Mouse (Mus musculus): ENCODE results near the gene Adamts10. TPM values are rescaled to one million over a fixed set of nuclear protein-coding genes. Genes with fewer than 3 reads are reported as not detected.

Gene Adamts10
- polyA plus RNA-seq, 1 experiment from 2014 or later, result 55.4 TPM

GRCm38 (mm10) chr17:33549212-33549611, 25.2 kb downstream of the Adamts10 start:
- Histone ChIP-seq H3K27me3 (replicated peaks; ENCODE audit: control insufficient read depth, insufficient read depth, low read length) (no peaks in the 10 kb centered on the region), H3K36me3 (ENCODE audit: control insufficient read depth, insufficient read depth, low read length) (peaks cover 10% of the 10 kb centered on the region), H3K4me3 (ENCODE audit: low read length) (no peak overlapping the region), H3K4me2 (ENCODE audit: low read length) (no peak overlapping the region), H3K9me3 (ENCODE audit: control insufficient read depth, low read length) (no peaks in the 10 kb centered on the region), H3K4me1 (ENCODE audit: control insufficient read depth, insufficient read depth, low read depth, low read length) (no peaks in the 10 kb centered on the region), H3K9ac (ENCODE audit: low read depth, low read length) (no peak overlapping the region), H3K27ac (ENCODE audit: low read depth, low read length) (no peak overlapping the region)
- no peak for ATAC-seq
- 96% methylated on average over 6 of the region's 6 CpGs for WGBS

- no peaks in the 10 kb centered on the region for H3K27me3 ChIP-seq (replicated peaks; ENCODE audit: control insufficient read depth, insufficient read depth, low read length)
- no peak overlapping the region for H3K27ac ChIP-seq (ENCODE audit: low read depth, low read length)
- ATAC-seq, result no peak
- H3K9me3 ChIP-seq (ENCODE audit: control insufficient read depth, low read length), result no peaks in the 10 kb centered on the region
- no peak overlapping the region for H3K4me3 ChIP-seq (ENCODE audit: low read length)
- H3K4me2 ChIP-seq (ENCODE audit: low read length), result no peak overlapping the region
- WGBS, result 80% methylated on average over 10 of the region's 10 CpGs
- H3K4me1 ChIP-seq (ENCODE audit: control insufficient read depth, insufficient read depth, low read depth, low read length), result no peaks in the 10 kb centered on the region
- no peak overlapping the region for H3K9ac ChIP-seq (ENCODE audit: low read depth, low read length)
- peaks cover 10% of the 10 kb centered on the region for H3K36me3 ChIP-seq (ENCODE audit: control insufficient read depth, insufficient read depth, low read length)
Measured at GRCm38 (mm10) chr17:33550388-33550787, 26.4 kb downstream of the Adamts10 start.

GRCm38 (mm10) chr17:33552113-33552512, 28.1 kb downstream of the Adamts10 start:
- Histone ChIP-seq H3K27me3 (replicated peaks; ENCODE audit: control insufficient read depth, insufficient read depth, low read length) (no peaks in the 10 kb centered on the region), H3K27ac (ENCODE audit: low read depth, low read length) (no peak overlapping the region), H3K4me3 (ENCODE audit: low read length) (no peak overlapping the region), H3K9ac (ENCODE audit: low read depth, low read length) (no peak overlapping the region), H3K4me2 (ENCODE audit: low read length) (no peak overlapping the region), H3K4me1 (ENCODE audit: control insufficient read depth, insufficient read depth, low read depth, low read length) (no peaks in the 10 kb centered on the region), H3K36me3 (ENCODE audit: control insufficient read depth, insufficient read depth, low read length) (peaks cover 10% of the 10 kb centered on the region), H3K9me3 (ENCODE audit: control insufficient read depth, low read length) (no peaks in the 10 kb centered on the region)
- WGBS, result 95% methylated on average over 4 of the region's 4 CpGs
- no peak for ATAC-seq

GRCm38 (mm10) chr17:33552964-33553363, 29.0 kb downstream of the Adamts10 start:
- Histone ChIP-seq H3K27me3 (replicated peaks; ENCODE audit: control insufficient read depth, insufficient read depth, low read length) (no peaks in the 10 kb centered on the region), H3K4me3 (ENCODE audit: low read length) (no peak overlapping the region), H3K9ac (ENCODE audit: low read depth, low read length) (no peak overlapping the region), H3K27ac (ENCODE audit: low read depth, low read length) (no peak overlapping the region), H3K4me1 (ENCODE audit: control insufficient read depth, insufficient read depth, low read depth, low read length) (no peaks in the 10 kb centered on the region), H3K4me2 (ENCODE audit: low read length) (no peak overlapping the region), H3K36me3 (ENCODE audit: control insufficient read depth, insufficient read depth, low read length) (peaks cover 10% of the 10 kb centered on the region), H3K9me3 (ENCODE audit: control insufficient read depth, low read length) (no peaks in the 10 kb centered on the region)
- ATAC-seq, result peak; percentile 30; the same call in 1 of the 2 replicates
- 48% methylated on average over 4 of the region's 4 CpGs for WGBS

- no peak overlapping the region for H3K4me2 ChIP-seq (ENCODE audit: low read length)
- no peak overlapping the region for H3K4me3 ChIP-seq (ENCODE audit: low read length)
- WGBS, result 94% methylated on average over 1 of the region's 1 CpGs
- peaks cover 3% of the 10 kb centered on the region; the same call in 1 of the 2 replicates for H3K36me3 ChIP-seq (ENCODE audit: control insufficient read depth, insufficient read depth, low read length)
- no peaks in the 10 kb centered on the region for H3K27me3 ChIP-seq (replicated peaks; ENCODE audit: control insufficient read depth, insufficient read depth, low read length)
- no peak for ATAC-seq
- no peaks in the 10 kb centered on the region for H3K9me3 ChIP-seq (ENCODE audit: control insufficient read depth, low read length)
- H3K27ac ChIP-seq (ENCODE audit: low read depth, low read length), result no peak overlapping the region
- H3K9ac ChIP-seq (ENCODE audit: low read depth, low read length), result no peak overlapping the region
- no peaks in the 10 kb centered on the region for H3K4me1 ChIP-seq (ENCODE audit: control insufficient read depth, insufficient read depth, low read depth, low read length)
Measured at GRCm38 (mm10) chr17:33554536-33554935, 30.5 kb downstream of the Adamts10 start.

GRCm38 (mm10) chr17:33555223-33555855, 31.3 kb downstream of the Adamts10 start, which contains the start of gene Myo1f:
TSS of gene Myo1f (plus strand) at chr17:33555707.
- no peaks in the 10 kb centered on the region for H3K4me1 ChIP-seq (ENCODE audit: control insufficient read depth, insufficient read depth, low read depth, low read length)
- no peak within 1 kb of the TSS for H3K4me2 ChIP-seq (ENCODE audit: low read length)
- no peak within 1 kb of the TSS for H3K27ac ChIP-seq (ENCODE audit: low read depth, low read length)
- no peak for ATAC-seq
- peaks cover 3% of the 10 kb centered on the region; the same call in 1 of the 2 replicates for H3K36me3 ChIP-seq (ENCODE audit: control insufficient read depth, insufficient read depth, low read length)
- no peak within 1 kb of the TSS for H3K9ac ChIP-seq (ENCODE audit: low read depth, low read length)
- no peaks in the 10 kb centered on the region for H3K9me3 ChIP-seq (ENCODE audit: control insufficient read depth, low read length)
- H3K4me3 ChIP-seq (ENCODE audit: low read length), result no peak within 1 kb of the TSS
- WGBS, result 61% methylated on average over 6 of the region's 6 CpGs
- no peaks in the 10 kb centered on the region for H3K27me3 ChIP-seq (replicated peaks; ENCODE audit: control insufficient read depth, insufficient read depth, low read length)

GRCm38 (mm10) chr17:33557922-33558321, 33.9 kb downstream of the Adamts10 start:
- no peaks in the 10 kb centered on the region for H3K4me1 ChIP-seq (ENCODE audit: control insufficient read depth, insufficient read depth, low read depth, low read length)
- H3K9me3 ChIP-seq (ENCODE audit: control insufficient read depth, low read length), result no peaks in the 10 kb centered on the region
- H3K27ac ChIP-seq (ENCODE audit: low read depth, low read length), result no peak overlapping the region
- no peak overlapping the region for H3K4me3 ChIP-seq (ENCODE audit: low read length)
- ATAC-seq, result no peak
- no peaks in the 10 kb centered on the region for H3K36me3 ChIP-seq (ENCODE audit: control insufficient read depth, insufficient read depth, low read length)
- no peak overlapping the region for H3K9ac ChIP-seq (ENCODE audit: low read depth, low read length)
- no peak overlapping the region for H3K4me2 ChIP-seq (ENCODE audit: low read length)
- 82% methylated on average over 4 of the region's 4 CpGs for whole genome bisulfite sequencing
- H3K27me3 ChIP-seq (replicated peaks; ENCODE audit: control insufficient read depth, insufficient read depth, low read length), result no peaks in the 10 kb centered on the region

GRCm38 (mm10) chr17:33563527-33564076, 39.6 kb downstream of the Adamts10 start:
- Histone ChIP-seq H3K4me1 (ENCODE audit: control insufficient read depth, insufficient read depth, low read depth, low read length) (no peaks in the 10 kb centered on the region), H3K4me3 (ENCODE audit: low read length) (no peak overlapping the region), H3K4me2 (ENCODE audit: low read length) (no peak overlapping the region), H3K27ac (ENCODE audit: low read depth, low read length) (no peak overlapping the region), H3K27me3 (replicated peaks; ENCODE audit: control insufficient read depth, insufficient read depth, low read length) (no peaks in the 10 kb centered on the region), H3K9me3 (ENCODE audit: control insufficient read depth, low read length) (no peaks in the 10 kb centered on the region), H3K36me3 (ENCODE audit: control insufficient read depth, insufficient read depth, low read length) (no peaks in the 10 kb centered on the region), H3K9ac (ENCODE audit: low read depth, low read length) (no peak overlapping the region)
- WGBS, result 77% methylated on average over 2 of the region's 2 CpGs
- no peak for ATAC-seq

GRCm38 (mm10) chr17:33564599-33564998, 40.6 kb downstream of the Adamts10 start:
- 77% methylated on average over 1 of the region's 1 CpGs for WGBS

More at GRCm38 (mm10) chr17:33564599-33564998, 40.6 kb downstream of the Adamts10 start:
- no peaks in the 10 kb centered on the region for H3K36me3 ChIP-seq (ENCODE audit: control insufficient read depth, insufficient read depth, low read length)
- H3K4me1 ChIP-seq (ENCODE audit: control insufficient read depth, insufficient read depth, low read depth, low read length), result no peaks in the 10 kb centered on the region
- no peaks in the 10 kb centered on the region for H3K27me3 ChIP-seq (replicated peaks; ENCODE audit: control insufficient read depth, insufficient read depth, low read length)
- H3K4me3 ChIP-seq (ENCODE audit: low read length), result no peak overlapping the region
- no peak for ATAC-seq
- no peak overlapping the region for H3K4me2 ChIP-seq (ENCODE audit: low read length)
- no peak overlapping the region for H3K27ac ChIP-seq (ENCODE audit: low read depth, low read length)
- H3K9me3 ChIP-seq (ENCODE audit: control insufficient read depth, low read length), result no peaks in the 10 kb centered on the region
- H3K9ac ChIP-seq (ENCODE audit: low read depth, low read length), result no peak overlapping the region

Measured in hindbrain, embryonic 16.5 days (tissue).